Mouse (Mus musculus): ENCODE results near the gene Nfkb1.

DNA sequence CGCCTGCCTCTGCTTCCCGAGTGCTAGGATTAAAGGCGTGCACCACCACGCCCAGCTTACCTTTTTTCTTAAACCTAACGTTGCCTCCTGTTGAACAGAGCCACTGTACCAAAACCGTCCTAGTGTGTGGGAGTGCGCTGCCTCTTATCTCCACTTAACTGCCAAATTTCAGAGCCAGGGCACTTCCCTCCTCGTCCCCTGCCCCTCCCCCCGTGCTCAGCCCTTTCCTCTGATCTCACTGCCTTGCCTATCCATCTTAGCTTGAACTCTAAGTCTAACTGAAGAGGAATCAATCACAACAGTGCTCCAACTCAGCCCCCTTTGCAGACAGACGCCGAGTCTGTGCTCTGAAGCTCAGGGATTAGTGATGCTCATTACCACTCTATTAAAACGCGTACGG, 54.9 kb downstream of the Nfkb1 start:
- TF ChIP-seq CTCF (conservative IDR thresholded peaks at IDR 0.05; ENCODE audit: low read length) (no peak), NANOG (IDR thresholded peaks at IDR 0.05; ENCODE audit: borderline replicate concordance, low read length) (no peak)
